In genomic region chr10:127622057-127622392, GRCm38 (mm10) we compare ENCODE assay signal across 7 mouse cellular contexts. TPM values are rescaled to one million over a fixed set of nuclear protein-coding genes. Genes with fewer than 3 reads are reported as not detected.
DNase-seq lines count a peak whose midpoint lies in the region; ATAC-seq and TF ChIP-seq lines count a peak whose summit lies in the region.

No protein-coding gene starts in this region.

- H3K4me3 ChIP-seq in forebrain, embryonic 12.5 days (replicated peaks): peak overlapping the region; percentile 74
- H3K4me3 ChIP-seq in limb, embryonic 12.5 days (replicated peaks): peak overlapping the region; percentile 83
- peak overlapping the region; percentile 50 for H3K4me3 ChIP-seq in midbrain, embryonic 11.5 days (ENCODE audit: low read depth, low read length)
- peak overlapping the region; percentile 80 for H3K4me3 ChIP-seq in testis, adult 2 months (ENCODE audit: control insufficient read depth, low read depth, low read length)

- peaks cover 42% of the 10 kb centered on the region for H3K4me1 ChIP-seq in forebrain, embryonic 12.5 days
- H3K4me1 ChIP-seq in limb, embryonic 12.5 days (replicated peaks): peaks cover 33% of the 10 kb centered on the region
- peaks cover 27% of the 10 kb centered on the region for H3K4me1 ChIP-seq in midbrain, embryonic 11.5 days (ENCODE audit: control insufficient read depth, insufficient read depth, low read length)
- H3K4me1 ChIP-seq in testis, adult 2 months (ENCODE audit: control insufficient read depth, insufficient read depth, low read length): peaks cover 11% of the 10 kb centered on the region

- no peaks in the 10 kb centered on the region for H3K27me3 ChIP-seq in forebrain, embryonic 12.5 days
- no peaks in the 10 kb centered on the region for H3K27me3 ChIP-seq in limb, embryonic 12.5 days
- H3K27me3 ChIP-seq in midbrain, embryonic 11.5 days (ENCODE audit: control insufficient read depth, insufficient read depth, low read length): no peaks in the 10 kb centered on the region
- H3K27me3 ChIP-seq in testis, adult 2 months (ENCODE audit: control insufficient read depth, insufficient read depth, low read length): no peaks in the 10 kb centered on the region; the same call in 1 of the 2 replicates

- under 1% methylated on average over 13 of the region's 13 CpGs for WGBS in forebrain, embryonic 12.5 days
- under 1% methylated on average over 13 of the region's 13 CpGs for WGBS in limb, embryonic 12.5 days
- 1% methylated on average over 13 of the region's 13 CpGs for WGBS in midbrain, embryonic 11.5 days

- H3K4me2 ChIP-seq in forebrain, embryonic 12.5 days: peak overlapping the region; percentile 65
- peak overlapping the region; percentile 93 for H3K4me2 ChIP-seq in limb, embryonic 12.5 days
- H3K4me2 ChIP-seq in midbrain, embryonic 11.5 days: peak overlapping the region; percentile 92

- H3K9ac ChIP-seq in forebrain, embryonic 12.5 days: peak overlapping the region; percentile 89
- H3K9ac ChIP-seq in limb, embryonic 12.5 days (replicated peaks): peak overlapping the region; percentile 88
- peak overlapping the region; percentile 82 for H3K9ac ChIP-seq in midbrain, embryonic 11.5 days (ENCODE audit: low read length)

- peak overlapping the region; percentile 89 for H3K27ac ChIP-seq in forebrain, embryonic 12.5 days
- H3K27ac ChIP-seq in limb, embryonic 12.5 days: peak overlapping the region; percentile 95
- peak overlapping the region; percentile 90 for H3K27ac ChIP-seq in midbrain, embryonic 11.5 days (ENCODE audit: low read depth, low read length)
- H3K27ac ChIP-seq in testis, adult 2 months (ENCODE audit: control insufficient read depth, insufficient read depth, low read depth, low read length): peak overlapping the region; percentile 62

- peak; percentile 12 for ATAC-seq in forebrain, embryonic 12.5 days (ENCODE audit: low FRiP score)
- peak; percentile 25 to 56; a peak in 1 of 4 replicates for ATAC-seq in hematopoietic stem cell, adult 5-6 weeks (replicated peaks in 1 of 2; ENCODE audit: insufficient read depth in 1 of 2, low FRiP score in 2 of 2, low TSS enrichment in 1 of 2, low read depth in 1 of 2, poor library complexity in 2 of 2, severe bottlenecking in 2 of 2)
- ATAC-seq in limb, embryonic 12.5 days (ENCODE audit: insufficient number of reproducible peaks, insufficient read depth, low FRiP score, low TSS enrichment, low read depth): peak; percentile 12; the same call in 1 of the 2 replicates
- ATAC-seq in midbrain, embryonic 11.5 days (ENCODE audit: low FRiP score): peak; percentile 13; the same call in 1 of the 2 replicates

- no peaks in the 10 kb centered on the region for H3K36me3 ChIP-seq in forebrain, embryonic 12.5 days (replicated peaks)
- H3K36me3 ChIP-seq in limb, embryonic 12.5 days: 0 out of 2 replicates have a peak, but pooled peaks cover 5% of the 10 kb centered on the region
- no peaks in the 10 kb centered on the region for H3K36me3 ChIP-seq in midbrain, embryonic 11.5 days (ENCODE audit: control insufficient read depth, insufficient read depth, low read length)
- H3K36me3 ChIP-seq in testis, adult 2 months (ENCODE audit: control insufficient read depth, insufficient read depth, low read length): no peaks in the 10 kb centered on the region

- no peaks in the 10 kb centered on the region for H3K9me3 ChIP-seq in forebrain, embryonic 12.5 days
- H3K9me3 ChIP-seq in limb, embryonic 12.5 days: peaks cover 11% of the 10 kb centered on the region
- no peaks in the 10 kb centered on the region for H3K9me3 ChIP-seq in midbrain, embryonic 11.5 days (ENCODE audit: control insufficient read depth, low read length)

- peak; percentile 41; the same call in 1 of the 2 replicates for TF ChIP-seq CTCF in testis, adult 2 months (IDR thresholded peaks at IDR 0.05; ENCODE audit: control insufficient read depth, insufficient read depth, insufficient replicate concordance, low read depth, low read length)

- TF ChIP-seq POLR2A in testis, adult 2 months (IDR thresholded peaks at IDR 0.05; ENCODE audit: control insufficient read depth, low read depth, low read length): no peak

- peak; percentile 38 for DNase-seq in ES-CJ7 (ENCODE audit: low read depth, low spot score)
- peak; percentile 89 for DNase-seq in adrenal gland, adult 2 months
- no peak for DNase-seq in midbrain, embryonic 11.5 days (ENCODE audit: low spot score, missing footprints)

RNA-seq across cellular contexts. Expression of gene Lrp1, which starts 1.1 kb away (rescaled TPM):
- total RNA-seq in adrenal gland, adult 2 months (2021): 100 to 1,000 TPM; 138 to 196 TPM
- 197 and 201 TPM in 2 replicates for polyA plus RNA-seq in adrenal gland, adult 2 months (2012; rRNA removed)
- 81.4 and 81.8 TPM in 2 replicates for polyA plus RNA-seq in forebrain, embryonic 12.5 days (2016; fragmentation: Nextera tagmentation; extraction: Ambion mirVana)
- total RNA-seq in hematopoietic stem cell, adult 5-6 weeks (2017): 1.2 and 8.6 TPM in 2 replicates
- polyA plus RNA-seq in limb, embryonic 12.5 days (2016; fragmentation: Nextera tagmentation; extraction: Ambion mirVana): 87.6 and 94.7 TPM in 2 replicates
- 52.2 and 58.8 TPM in 2 replicates for polyA plus RNA-seq in midbrain, embryonic 11.5 days (2014; fragmentation: Nextera tagmentation; extraction: Ambion mirVana)
- polyA plus RNA-seq in testis, adult 2 months (2012; rRNA removed): 20.8 and 25.9 TPM in 2 replicates

RNA-seq across cellular contexts. Expression of gene Stat6, which starts 20.8 kb away (rescaled TPM):
- total RNA-seq in adrenal gland, adult 2 months (2021): 100 to 1,000 TPM in 1 of 2 experiments, 10 to 100 TPM in 1; 88.3 to 109 TPM
- polyA plus RNA-seq in adrenal gland, adult 2 months (2012; rRNA removed): 67.6 and 83.8 TPM in 2 replicates
- 4.5 and 5.4 TPM in 2 replicates for polyA plus RNA-seq in forebrain, embryonic 12.5 days (2016; fragmentation: Nextera tagmentation; extraction: Ambion mirVana)
- 49.8 and 50.8 TPM in 2 replicates for total RNA-seq in hematopoietic stem cell, adult 5-6 weeks (2017)
- 8.7 and 12.1 TPM in 2 replicates for polyA plus RNA-seq in limb, embryonic 12.5 days (2016; fragmentation: Nextera tagmentation; extraction: Ambion mirVana)
- 5.7 and 6.9 TPM in 2 replicates for polyA plus RNA-seq in midbrain, embryonic 11.5 days (2014; fragmentation: Nextera tagmentation; extraction: Ambion mirVana)
- polyA plus RNA-seq in testis, adult 2 months (2012; rRNA removed): 3.9 and 5.9 TPM in 2 replicates

RNA-seq across cellular contexts. Expression of gene Nemp1, which starts 44.7 kb away (rescaled TPM):
- total RNA-seq in adrenal gland, adult 2 months (2021): 1 to 10 TPM; 4.6 to 9.1 TPM
- polyA plus RNA-seq in adrenal gland, adult 2 months (2012; rRNA removed): 1.5 and 2.6 TPM in 2 replicates
- polyA plus RNA-seq in forebrain, embryonic 12.5 days (2016; fragmentation: Nextera tagmentation; extraction: Ambion mirVana): 10.0 TPM in 2 replicates
- total RNA-seq in hematopoietic stem cell, adult 5-6 weeks (2017): 41.8 and 43.0 TPM in 2 replicates
- 12.6 and 13.5 TPM in 2 replicates for polyA plus RNA-seq in limb, embryonic 12.5 days (2016; fragmentation: Nextera tagmentation; extraction: Ambion mirVana)
- polyA plus RNA-seq in midbrain, embryonic 11.5 days (2014; fragmentation: Nextera tagmentation; extraction: Ambion mirVana): 10.0 and 10.9 TPM in 2 replicates
- polyA plus RNA-seq in testis, adult 2 months (2012; rRNA removed): 46.8 and 58.1 TPM in 2 replicates

RNA-seq across cellular contexts. Expression of gene Nab2, which starts 46.3 kb away (rescaled TPM):
- total RNA-seq in adrenal gland, adult 2 months (2021): 10 to 100 TPM; 16.9 to 26.6 TPM
- 35.9 and 38.7 TPM in 2 replicates for polyA plus RNA-seq in adrenal gland, adult 2 months (2012; rRNA removed)
- 3.7 and 4.6 TPM in 2 replicates for polyA plus RNA-seq in forebrain, embryonic 12.5 days (2016; fragmentation: Nextera tagmentation; extraction: Ambion mirVana)
- 17.9 and 26.7 TPM in 2 replicates for total RNA-seq in hematopoietic stem cell, adult 5-6 weeks (2017)
- 15.3 and 19.1 TPM in 2 replicates for polyA plus RNA-seq in limb, embryonic 12.5 days (2016; fragmentation: Nextera tagmentation; extraction: Ambion mirVana)
- 2.1 and 2.2 TPM in 2 replicates for polyA plus RNA-seq in midbrain, embryonic 11.5 days (2014; fragmentation: Nextera tagmentation; extraction: Ambion mirVana)
- 24.6 and 26.2 TPM in 2 replicates for polyA plus RNA-seq in testis, adult 2 months (2012; rRNA removed)
